Mouse (Mus musculus): ENCODE data around the gene Asic4. TPM values are rescaled to one million over a fixed set of nuclear protein-coding genes. Genes with fewer than 3 reads are reported as not detected.

Asic4 gene
- 6.4 and 8.2 TPM in 2 replicates for polyA plus RNA-seq (2016; fragmentation: Nextera tagmentation; extraction: Ambion mirVana)

DNA sequence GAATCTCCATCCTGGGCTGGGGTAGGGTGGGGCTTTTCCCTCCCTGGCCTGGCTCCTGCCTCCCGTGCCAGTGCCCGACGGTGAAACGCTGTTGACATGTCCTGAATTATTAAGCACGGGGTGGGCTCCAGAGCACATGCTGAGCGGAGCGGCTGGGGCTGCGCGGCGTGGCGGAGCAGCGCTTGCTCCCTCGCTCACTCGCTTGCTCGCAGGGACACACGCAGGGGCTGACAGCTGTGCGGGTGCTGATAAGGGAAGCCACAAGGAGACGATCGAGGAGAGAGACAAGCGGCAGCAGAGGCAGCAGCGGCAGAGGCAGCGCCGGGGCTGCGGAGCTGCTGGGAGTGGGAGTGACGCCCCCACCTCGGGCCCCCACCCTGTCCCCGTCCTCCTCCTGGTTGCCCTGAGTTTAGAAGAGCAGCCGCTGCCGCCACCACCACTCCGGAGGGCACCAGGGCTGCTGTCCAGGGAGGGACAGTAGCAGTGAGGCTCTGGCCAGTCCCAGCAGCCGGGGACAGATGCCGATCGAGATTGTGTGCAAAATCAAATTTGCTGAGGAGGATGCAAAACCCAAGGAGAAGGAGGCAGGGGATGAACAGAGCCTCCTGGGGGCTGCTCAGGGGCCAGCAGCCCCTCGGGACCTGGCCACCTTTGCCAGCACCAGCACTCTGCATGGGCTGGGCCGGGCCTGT, at the start of gene Asic4:
Gene Asic4 (plus strand): TSS at position 123 of the 692 bp plus-strand sequence.
- ATAC-seq (ENCODE audit: low FRiP score): no peak
- 0 out of 2 replicates have a peak within 1 kb of the TSS, but pooled peaks have one; percentile 15 for H3K27ac ChIP-seq
- H3K4me3 ChIP-seq (replicated peaks): peak within 1 kb of the TSS; percentile 33
- H3K9ac ChIP-seq: peak within 1 kb of the TSS; percentile 56
- H3K4me1 ChIP-seq: peaks cover 87% of the 10 kb centered on the region
- H3K36me3 ChIP-seq (replicated peaks): no peaks in the 10 kb centered on the region
- H3K9me3 ChIP-seq: no peaks in the 10 kb centered on the region
- WGBS: 2% methylated on average over 34 of the region's 35 CpGs
- peak within 1 kb of the TSS; percentile 58 for H3K4me2 ChIP-seq
- peaks cover 92% of the 10 kb centered on the region for H3K27me3 ChIP-seq

DNA sequence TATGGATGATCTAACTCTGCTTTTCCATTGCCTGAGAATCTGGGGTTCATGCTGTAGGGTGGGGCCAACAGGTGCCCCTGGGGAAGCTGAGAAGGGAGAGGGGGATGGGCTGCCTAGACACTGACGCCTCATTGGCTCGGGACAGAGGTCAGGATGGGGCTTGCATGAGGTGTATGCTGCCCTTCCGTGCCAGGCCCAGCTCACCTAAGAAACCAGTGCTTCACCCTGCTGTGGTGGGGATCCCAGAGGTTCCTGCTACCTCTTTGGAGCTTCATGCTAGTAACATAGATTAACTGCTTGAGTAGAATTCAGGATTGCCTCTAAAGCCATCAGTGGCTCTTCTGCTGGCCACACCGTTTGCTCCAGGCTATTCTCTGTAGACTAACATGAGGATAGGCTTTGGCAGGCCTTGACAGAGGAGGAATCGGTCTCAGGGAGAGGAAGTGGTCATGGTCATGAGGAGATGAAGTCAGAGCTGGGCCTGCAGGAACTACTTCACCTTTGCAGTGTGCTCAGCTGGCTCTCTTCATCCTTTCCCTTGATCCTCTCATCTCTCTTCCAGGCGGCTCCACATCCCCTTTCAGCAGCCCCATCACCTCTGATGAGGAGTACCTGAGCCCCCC, 49.6 kb upstream of the Asic4 start:
- Histone ChIP-seq H3K36me3 (replicated peaks) (peaks cover 12% of the 10 kb centered on the region; the same call in 1 of the 2 replicates), H3K27ac (no peak overlapping the region), H3K9me3 (no peaks in the 10 kb centered on the region), H3K4me1 (peaks cover 35% of the 10 kb centered on the region), H3K4me2 (peak overlapping the region; percentile 38), H3K27me3 (no peaks in the 10 kb centered on the region), H3K4me3 (replicated peaks) (no peak overlapping the region), H3K9ac (no peak overlapping the region)
- 37% methylated on average over 6 of the region's 6 CpGs for WGBS
- ATAC-seq (ENCODE audit: low FRiP score): no peak; the same call in 1 of the 2 replicates

DNA sequence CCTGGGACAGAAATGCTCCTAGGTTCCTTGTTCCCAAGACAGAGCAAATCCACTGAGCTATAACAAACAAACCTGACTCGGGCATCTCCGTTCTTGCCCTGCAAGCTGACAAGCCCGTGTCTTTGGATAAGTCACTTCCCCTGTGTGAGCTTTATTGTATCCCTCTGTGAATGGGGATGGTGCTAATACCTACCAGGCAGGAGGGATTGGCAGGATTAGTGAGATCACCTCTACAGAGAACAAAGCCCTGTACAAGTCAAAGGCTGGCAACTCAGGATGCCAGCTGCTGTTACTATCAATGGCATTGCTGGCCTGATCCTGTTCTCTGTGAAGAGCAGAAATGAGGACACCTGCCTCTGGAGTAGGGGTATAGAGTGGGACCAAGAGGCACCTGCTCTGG, 44.7 kb upstream of the Asic4 start:
- Histone ChIP-seq H3K4me3 (replicated peaks) (no peak overlapping the region), H3K9me3 (no peaks in the 10 kb centered on the region), H3K36me3 (replicated peaks) (peaks cover 12% of the 10 kb centered on the region; the same call in 1 of the 2 replicates), H3K4me2 (no peak overlapping the region), H3K4me1 (peaks cover 13% of the 10 kb centered on the region), H3K27me3 (no peaks in the 10 kb centered on the region), H3K9ac (no peak overlapping the region), H3K27ac (no peak overlapping the region)
- ATAC-seq (ENCODE audit: low FRiP score): no peak
- 57% methylated on average over 3 of the region's 3 CpGs for WGBS

DNA sequence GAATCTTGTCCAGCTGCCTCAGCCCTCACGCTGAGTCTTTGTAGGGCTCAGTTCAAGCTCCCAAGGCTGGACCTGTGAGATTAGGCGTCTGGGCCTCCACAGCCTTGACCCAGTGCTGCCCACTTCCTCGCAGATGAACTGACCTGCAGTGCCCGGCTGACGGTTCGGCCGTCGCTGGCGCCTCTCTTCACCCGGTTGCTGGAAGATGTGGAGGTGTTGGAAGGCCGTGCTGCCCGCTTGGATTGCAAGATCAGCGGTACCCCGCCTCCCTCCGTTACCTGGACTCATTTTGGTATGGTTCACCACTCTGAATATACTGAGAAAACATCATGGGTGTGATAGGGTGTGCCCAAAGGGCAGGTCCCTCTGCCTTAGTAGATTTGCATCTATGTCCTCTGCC, 44.1 kb upstream of the Asic4 start:
- no peak for ATAC-seq (ENCODE audit: low FRiP score)
- Histone ChIP-seq H3K4me2 (no peak overlapping the region), H3K4me1 (peaks cover 11% of the 10 kb centered on the region; the same call in 1 of the 2 replicates), H3K9ac (no peak overlapping the region), H3K27me3 (no peaks in the 10 kb centered on the region), H3K4me3 (replicated peaks) (no peak overlapping the region), H3K9me3 (no peaks in the 10 kb centered on the region), H3K36me3 (replicated peaks) (peaks cover 12% of the 10 kb centered on the region; the same call in 1 of the 2 replicates), H3K27ac (no peak overlapping the region)
- 92% methylated on average over 15 of the region's 15 CpGs for WGBS

DNA sequence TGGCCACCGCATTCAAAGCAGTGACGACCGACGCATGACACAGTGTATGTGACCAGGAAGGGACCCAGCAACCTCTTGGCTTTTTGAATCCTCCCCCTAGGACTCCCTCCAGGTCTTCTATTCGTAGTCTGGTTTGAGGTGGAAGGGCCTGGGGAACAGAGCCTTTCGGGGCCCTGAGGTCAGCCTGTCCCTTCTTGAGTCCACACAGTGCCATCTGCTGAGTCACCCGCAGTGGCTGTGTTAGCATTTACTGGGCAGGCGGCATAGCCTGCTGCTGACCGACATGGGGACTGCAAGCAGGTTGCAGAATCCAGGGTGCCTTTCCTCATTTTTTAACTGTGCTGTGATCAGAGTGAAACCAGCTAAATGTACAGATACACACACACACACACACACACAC, 43.2 kb upstream of the Asic4 start:
- H3K4me3 ChIP-seq (replicated peaks): no peak overlapping the region
- H3K9me3 ChIP-seq: no peaks in the 10 kb centered on the region
- H3K4me2 ChIP-seq: no peak overlapping the region
- peaks cover 6% of the 10 kb centered on the region; the same call in 1 of the 2 replicates for H3K36me3 ChIP-seq (replicated peaks)
- 95% methylated on average over 9 of the region's 9 CpGs for WGBS
- H3K27me3 ChIP-seq: no peaks in the 10 kb centered on the region
- H3K9ac ChIP-seq: no peak overlapping the region
- no peak for ATAC-seq (ENCODE audit: low FRiP score)
- H3K4me1 ChIP-seq: peaks cover 10% of the 10 kb centered on the region; the same call in 1 of the 2 replicates
- no peak overlapping the region for H3K27ac ChIP-seq

GRCm38 (mm10) chr1:75408210-75408609, 42.0 kb upstream of the Asic4 start:
- Histone ChIP-seq H3K4me2 (no peak overlapping the region), H3K27me3 (no peaks in the 10 kb centered on the region), H3K36me3 (replicated peaks) (no peaks in the 10 kb centered on the region), H3K27ac (no peak overlapping the region), H3K4me3 (replicated peaks) (no peak overlapping the region), H3K9me3 (no peaks in the 10 kb centered on the region), H3K9ac (no peak overlapping the region), H3K4me1 (peaks cover 10% of the 10 kb centered on the region; the same call in 1 of the 2 replicates)
- ATAC-seq (ENCODE audit: low FRiP score): no peak
- WGBS: 83% methylated on average over 4 of the region's 4 CpGs

GRCm38 (mm10) chr1:75409950-75410349, 40.3 kb upstream of the Asic4 start:
- no peak for ATAC-seq (ENCODE audit: low FRiP score)
- Histone ChIP-seq H3K27ac (no peak overlapping the region), H3K4me3 (replicated peaks) (no peak overlapping the region), H3K36me3 (replicated peaks) (no peaks in the 10 kb centered on the region), H3K9me3 (no peaks in the 10 kb centered on the region), H3K27me3 (0 out of 2 replicates have a peak, but pooled peaks cover 4% of the 10 kb centered on the region), H3K4me1 (peaks cover 7% of the 10 kb centered on the region; the same call in 1 of the 2 replicates), H3K9ac (no peak overlapping the region), H3K4me2 (no peak overlapping the region)
- 89% methylated on average over 7 of the region's 7 CpGs for WGBS

- Histone ChIP-seq H3K4me3 (replicated peaks) (no peak overlapping the region), H3K27ac (no peak overlapping the region), H3K9ac (no peak overlapping the region), H3K9me3 (no peaks in the 10 kb centered on the region), H3K4me1 (peaks cover 7% of the 10 kb centered on the region; the same call in 1 of the 2 replicates), H3K36me3 (replicated peaks) (peaks cover 6% of the 10 kb centered on the region; the same call in 1 of the 2 replicates), H3K4me2 (no peak overlapping the region), H3K27me3 (0 out of 2 replicates have a peak, but pooled peaks cover 7% of the 10 kb centered on the region)
- WGBS: 90% methylated on average over 3 of the region's 3 CpGs
- no peak for ATAC-seq (ENCODE audit: low FRiP score)
Measured at GRCm38 (mm10) chr1:75412196-75412595, 38.0 kb upstream of the Asic4 start.

GRCm38 (mm10) chr1:75413749-75414148, 36.5 kb upstream of the Asic4 start:
- H3K9ac ChIP-seq: no peak overlapping the region
- H3K4me1 ChIP-seq: peaks cover 7% of the 10 kb centered on the region; the same call in 1 of the 2 replicates
- H3K27ac ChIP-seq: no peak overlapping the region
- H3K9me3 ChIP-seq: no peaks in the 10 kb centered on the region
- no peak overlapping the region for H3K4me3 ChIP-seq (replicated peaks)
- 0 out of 2 replicates have a peak, but pooled peaks cover 7% of the 10 kb centered on the region for H3K27me3 ChIP-seq
- peaks cover 6% of the 10 kb centered on the region; the same call in 1 of the 2 replicates for H3K36me3 ChIP-seq (replicated peaks)
- WGBS: 53% methylated on average over 3 of the region's 3 CpGs
- no peak for ATAC-seq (ENCODE audit: low FRiP score)
- no peak overlapping the region for H3K4me2 ChIP-seq

DNA sequence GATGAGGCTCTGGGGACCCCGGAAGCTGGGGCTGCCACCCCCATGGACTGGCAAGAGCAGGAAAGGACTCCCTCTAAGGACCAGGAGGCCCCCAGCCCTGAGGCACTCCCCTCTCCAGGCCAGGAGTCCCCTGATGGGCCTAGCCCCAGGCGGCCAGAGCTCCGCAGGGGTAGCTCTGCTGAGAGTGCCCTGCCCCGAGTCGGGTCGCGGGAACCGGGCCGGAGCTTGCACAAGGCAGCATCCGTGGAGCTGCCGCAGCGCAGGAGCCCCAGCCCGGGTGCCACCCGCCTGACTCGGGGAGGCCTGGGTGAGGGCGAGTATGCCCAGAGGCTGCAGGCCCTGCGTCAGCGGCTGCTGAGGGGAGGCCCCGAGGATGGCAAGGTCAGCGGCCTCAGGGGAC, 28.4 kb upstream of the Asic4 start:
- ATAC-seq (ENCODE audit: low FRiP score): no peak
- WGBS: 4% methylated on average over 20 of the region's 20 CpGs
- Histone ChIP-seq H3K9me3 (no peaks in the 10 kb centered on the region), H3K9ac (peak overlapping the region; percentile 38), H3K4me2 (peak overlapping the region; percentile 56), H3K4me1 (peaks cover 33% of the 10 kb centered on the region), H3K27ac (no peak overlapping the region), H3K36me3 (replicated peaks) (no peaks in the 10 kb centered on the region), H3K4me3 (replicated peaks) (peak overlapping the region; percentile 39), H3K27me3 (peaks cover 60% of the 10 kb centered on the region)

- peaks cover 33% of the 10 kb centered on the region for H3K4me1 ChIP-seq
- WGBS: 4% methylated on average over 32 of the region's 32 CpGs
- H3K27ac ChIP-seq: no peak overlapping the region
- H3K4me2 ChIP-seq: peak overlapping the region; percentile 56
- peak overlapping the region; percentile 39 for H3K4me3 ChIP-seq (replicated peaks)
- H3K9me3 ChIP-seq: no peaks in the 10 kb centered on the region
- no peaks in the 10 kb centered on the region for H3K36me3 ChIP-seq (replicated peaks)
- peak overlapping the region; percentile 43 for H3K9ac ChIP-seq
- H3K27me3 ChIP-seq: peaks cover 65% of the 10 kb centered on the region
- no peak for ATAC-seq (ENCODE audit: low FRiP score)
Measured at GRCm38 (mm10) chr1:75422216-75422822, 27.9 kb upstream of the Asic4 start.

- peak overlapping the region; percentile 39 for H3K4me3 ChIP-seq (replicated peaks)
- ATAC-seq (ENCODE audit: low FRiP score): peak; percentile 36; the same call in 1 of the 2 replicates
- H3K4me2 ChIP-seq: peak overlapping the region; percentile 56
- H3K9ac ChIP-seq: peak overlapping the region; percentile 43
- H3K27ac ChIP-seq: no peak overlapping the region
- H3K36me3 ChIP-seq (replicated peaks): no peaks in the 10 kb centered on the region
- H3K27me3 ChIP-seq: peaks cover 65% of the 10 kb centered on the region
- no peaks in the 10 kb centered on the region for H3K9me3 ChIP-seq
- WGBS: under 1% methylated on average over 70 of the region's 71 CpGs
- peaks cover 33% of the 10 kb centered on the region for H3K4me1 ChIP-seq
Measured at GRCm38 (mm10) chr1:75422823-75423471, 27.3 kb upstream of the Asic4 start.

All from forebrain, embryonic 12.5 days (tissue).